Mouse (Mus musculus): ENCODE measurements at regions not wholly inside any gene's neighbourhood (a gene's known extent, or its start where the extent isn't known, plus 50 kb on each side); places are given as distances from the start of the nearest gene placed in this dataset.

GRCm38 (mm10) chr1:12092564-12093504 is 678.9 kb downstream of the A830018L16Rik start:
- no peak for TF ChIP-seq HCFC1 (IDR thresholded peaks at IDR 0.05; ENCODE audit: borderline replicate concordance, insufficient read depth, low read length)
- no peak for TF ChIP-seq CHD2 (IDR thresholded peaks at IDR 0.05; ENCODE audit: low read depth, low read length)
- no peak for TF ChIP-seq ZC3H11A (IDR thresholded peaks at IDR 0.05; ENCODE audit: borderline replicate concordance, low read depth, low read length)
- no peak for TF ChIP-seq ZNF384 (IDR thresholded peaks at IDR 0.05; ENCODE audit: low read depth, low read length)
- no peak for TF ChIP-seq MAFK (IDR thresholded peaks at IDR 0.05; ENCODE audit: insufficient read depth, low read depth, low read length)
